Comparison of ENCODE assay signal across 20 mouse cellular contexts in genomic region chr11:86794161-86794560, GRCm38 (mm10). TPM values are rescaled to one million over a fixed set of nuclear protein-coding genes. Genes with fewer than 3 reads are reported as not detected.
DNase-seq lines count a peak whose midpoint lies in the region; ATAC-seq lines count a peak whose summit lies in the region.
"Had no signal": no experiment of that assay in that cellular context is flagged by ENCODE, and none has a peak within 500 bp of the region (broad histone marks: within the 10 kb centered on the region; RNA-seq: fewer than 3 reads in every experiment).

No protein-coding gene starts in this region.

- intact Hi-C loops in heart, postnatal 25 days (cut with DNase I): no loop called here

- peak; percentile 67 to 72 for DNase-seq in spleen, postnatal 36 days (ENCODE audit: low spot score in 2 of 2)
- no peak for DNase-seq in spleen, postnatal 4 days (ENCODE audit: low spot score in 2 of 2)
- peak; percentile 26 to 35 for DNase-seq in B cell, adult 2 months
- DNase-seq in thymus, postnatal 14 days: no peak
- DNase-seq in frontal cortex, postnatal 25 days (ENCODE audit: low spot score in 2 of 2): no peak
- no peak for DNase-seq in heart, postnatal 25 days (ENCODE audit: low spot score)
- DNase-seq: adrenal gland, adult 8-10 months; adrenal gland, postnatal 14 days; adrenal gland, postnatal 36 days; cerebellum, adult 11-12 months; cerebellum, adult 2 months; cerebellum, adult 9-10 months; cerebellum, postnatal 10 days; cerebellum, postnatal 25 days; forebrain, postnatal 0 days had no signal

- 0 out of 2 replicates have a peak, but pooled peaks have one; percentile 19 for ATAC-seq in neutrophil, adult 5-6 weeks (ENCODE audit: extremely low read depth, insufficient number of reproducible peaks, low FRiP score, poor library complexity, severe bottlenecking)
- ATAC-seq: activated CD4-positive, CD25-positive, alpha-beta regulatory T cell, adult 4 months; forebrain, embryonic 13.5 days; forebrain, embryonic 15.5 days; forebrain, postnatal 0 days; Patski had no signal

RNA-seq across cellular contexts. Expression of gene Dhx40, which starts 13.4 kb away (rescaled TPM):
- 131 and 133 TPM in 2 replicates for total RNA-seq in neutrophil, adult 5-6 weeks (2017)
- 10 to 100 TPM; 17.8 to 18.0 TPM for total RNA-seq in heart, postnatal 25 days (2021)

RNA-seq across cellular contexts. Expression of gene Cltc, which starts 36.8 kb away (rescaled TPM):
- 157 and 168 TPM in 2 replicates for total RNA-seq in neutrophil, adult 5-6 weeks (2017)
- 100 to 1,000 TPM; 136 to 155 TPM for total RNA-seq in heart, postnatal 25 days (2021)

Comparison
In these comparisons a context has a peak if more than half of its experiments do, and no peak if none do; other contexts are left out.
1. DNase-seq: peak in spleen, postnatal 36 days (2 of 2) and B cell, adult 2 months (2 of 2); none in spleen, postnatal 4 days (0 of 2), thymus, postnatal 14 days (single experiment), frontal cortex, postnatal 25 days (0 of 2) and heart, postnatal 25 days (single experiment).